Mouse (Mus musculus): ENCODE measurements at regions not wholly inside any gene's neighbourhood (a gene's known extent, or its start where the extent isn't known, plus 50 kb on each side); places are given as distances from the start of the nearest gene placed in this dataset.

DNA sequence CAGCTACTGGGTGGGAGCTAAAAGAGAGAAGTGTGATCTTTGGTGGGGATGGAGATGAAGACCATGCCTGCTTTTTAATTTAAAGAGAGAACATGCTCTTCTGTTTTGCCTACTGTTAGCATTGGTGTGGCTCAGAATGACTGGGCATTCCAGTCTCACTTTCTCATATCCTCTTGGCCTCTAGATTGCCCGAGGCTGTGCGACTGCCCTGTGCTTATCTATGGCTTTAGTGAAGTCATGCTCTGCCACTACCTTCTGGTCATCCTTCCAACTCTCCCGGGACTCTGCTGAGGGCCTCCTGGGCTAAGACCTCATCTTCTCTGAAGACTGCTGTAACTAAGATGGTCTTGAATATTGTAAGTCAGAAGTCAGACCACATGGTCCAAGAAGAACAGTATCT, 147.5 kb upstream of the Dusp10 start:
- no peak for DNase-seq (ENCODE audit: low spot score)

- no peak for DNase-seq (ENCODE audit: low spot score)
Observed at GRCm38 (mm10) chr1:183868965-183869364, 144.1 kb upstream of the Dusp10 start.

- peak; percentile 1 for DNase-seq (ENCODE audit: low spot score)
Observed at GRCm38 (mm10) chr1:183895936-183896335, 117.2 kb upstream of the Dusp10 start.

- no peak for DNase-seq (ENCODE audit: low spot score)
Observed at GRCm38 (mm10) chr1:183898091-183898490, 115.0 kb upstream of the Dusp10 start.

DNA sequence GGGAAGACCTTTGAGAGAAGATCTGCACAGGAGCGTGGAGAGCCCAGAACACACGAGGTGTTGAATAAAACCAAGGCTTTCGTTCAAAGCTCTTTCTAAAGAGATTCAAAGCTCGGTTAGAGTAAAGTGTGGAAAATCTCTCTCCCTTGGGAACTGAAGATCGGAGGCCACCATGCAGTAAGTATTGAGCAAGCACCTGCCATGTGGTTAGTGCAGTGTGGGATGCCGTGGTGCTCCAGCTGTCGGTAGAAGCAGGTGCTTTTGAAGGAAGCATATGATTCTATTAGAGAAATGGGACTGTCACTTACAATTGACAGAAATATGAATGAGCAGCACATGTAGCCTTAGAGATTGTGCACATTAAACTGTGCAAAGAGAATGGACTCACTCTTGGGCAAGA, 108.5 kb upstream of the Dusp10 start:
- no peak for DNase-seq (ENCODE audit: low spot score)

DNA sequence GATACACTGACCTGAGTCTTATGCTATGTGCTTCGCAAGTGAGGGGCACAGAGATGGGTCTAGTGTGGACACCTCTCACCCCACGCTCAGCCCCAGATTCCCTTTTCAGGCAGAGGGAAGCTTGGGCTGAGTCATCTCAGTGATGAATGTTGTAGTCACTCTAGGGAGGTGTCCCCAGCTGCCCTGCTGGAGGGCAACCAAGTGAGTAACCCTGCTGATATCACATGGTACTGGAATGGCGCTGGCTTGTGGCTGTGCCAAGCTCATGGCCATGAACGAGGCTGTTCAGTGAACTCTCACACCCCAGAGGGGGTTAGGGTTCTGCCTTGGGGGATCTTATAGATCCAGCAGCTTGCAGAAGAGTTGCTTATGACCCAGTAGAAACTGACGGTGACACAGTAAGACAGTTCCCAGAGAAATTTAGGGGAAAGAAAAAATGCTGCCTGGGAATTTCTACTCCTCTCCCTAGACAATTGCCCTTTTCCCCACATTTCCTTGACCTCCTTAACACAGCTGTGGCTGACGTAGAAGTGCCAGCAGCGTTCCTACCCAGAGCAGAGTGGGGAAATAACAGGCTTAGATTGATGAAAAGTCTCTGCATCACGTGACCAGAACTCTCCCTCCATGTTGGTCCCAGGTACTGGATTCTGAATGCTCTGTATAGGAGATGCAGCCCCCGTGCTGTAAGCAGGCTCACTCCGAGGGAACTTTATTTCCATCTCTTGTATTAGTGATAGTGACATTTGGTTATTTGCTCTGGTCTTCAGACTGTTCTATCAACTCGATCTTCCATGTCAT, 107.6 kb upstream of the Dusp10 start:
- DNase-seq (ENCODE audit: low spot score): peak; percentile 62

GRCm38 (mm10) chr1:183917656-183918055, 95.4 kb upstream of the Dusp10 start:
- no peak for DNase-seq (ENCODE audit: low spot score)

DNA sequence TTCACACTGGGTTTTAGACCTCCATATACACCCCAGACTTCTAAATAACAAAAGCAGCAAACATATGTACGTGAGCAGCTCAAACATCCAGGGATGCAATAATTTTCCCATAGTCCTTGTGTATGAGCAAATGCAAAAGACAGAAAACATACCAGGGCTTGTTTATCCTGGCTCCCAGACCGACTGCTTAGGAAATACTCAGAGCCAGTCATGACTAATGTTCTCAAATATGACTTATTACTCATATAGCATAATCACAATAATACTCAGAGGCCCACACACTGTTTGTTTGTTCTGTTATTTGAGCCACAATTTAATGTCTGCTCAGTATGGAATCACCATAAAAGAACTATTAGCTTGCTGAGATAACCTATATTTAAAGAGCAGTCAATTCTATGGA, 91.8 kb upstream of the Dusp10 start:
- no peak for DNase-seq (ENCODE audit: low spot score)

- no peak for DNase-seq (ENCODE audit: low spot score)
Observed at GRCm38 (mm10) chr1:183928539-183928938, 84.6 kb upstream of the Dusp10 start.

GRCm38 (mm10) chr1:183930363-183930982, 82.6 kb upstream of the Dusp10 start:
- DNase-seq (ENCODE audit: low spot score): no peak

- DNase-seq (ENCODE audit: low spot score): no peak
Observed at GRCm38 (mm10) chr1:183931141-183931540, 82.0 kb upstream of the Dusp10 start.

DNA sequence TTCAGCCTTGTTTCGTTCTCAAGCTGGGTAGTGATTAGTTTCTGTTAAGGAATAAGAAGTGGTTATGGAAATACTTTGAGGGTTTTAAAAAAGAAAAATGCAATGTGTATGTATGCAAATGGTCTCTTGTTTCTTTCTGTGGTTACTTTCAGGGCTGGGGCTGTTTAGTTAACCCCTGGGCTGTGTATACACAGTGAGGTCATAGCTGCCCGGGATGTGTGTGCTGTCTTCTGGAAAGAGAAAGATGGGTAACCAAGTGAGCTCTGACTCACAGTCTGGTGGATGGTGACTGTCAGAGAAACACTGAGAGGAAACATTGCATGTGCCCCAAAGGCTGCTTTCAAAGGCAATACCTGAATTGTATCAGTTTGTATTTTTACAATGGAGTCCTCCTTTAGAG, 79.3 kb upstream of the Dusp10 start:
- DNase-seq (ENCODE audit: low spot score): no peak

GRCm38 (mm10) chr1:183937166-183937565, 75.9 kb upstream of the Dusp10 start:
- DNase-seq (ENCODE audit: low spot score): no peak

DNA sequence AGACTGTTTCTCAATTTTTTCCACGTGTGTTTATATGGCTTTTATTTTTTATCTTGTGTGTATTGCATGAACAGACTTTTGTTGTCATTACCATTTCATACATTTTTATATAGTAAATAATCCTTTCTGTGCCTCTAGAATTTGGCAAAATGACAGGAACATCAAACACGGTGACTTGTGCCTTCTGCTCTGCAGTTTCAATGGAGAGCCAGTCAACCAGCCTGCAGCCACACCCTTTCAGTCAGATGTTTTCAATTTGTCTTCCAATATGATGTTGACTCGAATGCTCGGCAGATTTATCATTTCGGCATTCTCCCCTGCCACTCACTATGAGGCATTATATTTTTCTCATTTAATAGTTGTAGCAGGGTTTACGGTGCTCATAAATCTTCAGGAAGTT, 74.7 kb upstream of the Dusp10 start:
- no peak for DNase-seq (ENCODE audit: low spot score)

DNA sequence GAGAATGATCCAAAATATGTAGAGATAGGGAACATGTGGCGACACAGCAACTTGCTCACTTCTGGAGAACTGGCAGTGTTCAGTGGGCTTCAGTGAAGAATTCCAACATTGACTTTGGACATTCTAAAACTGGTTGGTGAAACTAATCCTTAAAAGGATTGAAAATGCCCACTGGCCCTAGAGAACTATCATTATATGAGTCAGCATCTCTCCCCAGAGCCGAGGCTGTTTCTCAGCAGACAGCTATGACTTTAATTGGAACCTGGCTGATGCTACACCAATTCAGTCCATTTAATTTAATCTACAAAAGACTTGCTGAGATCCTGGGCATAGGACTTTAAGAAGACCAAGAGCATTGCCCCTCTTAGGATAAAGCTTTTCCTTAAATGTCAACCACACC, 72.4 kb upstream of the Dusp10 start:
- no peak for DNase-seq (ENCODE audit: low spot score)

- no peak for DNase-seq (ENCODE audit: low spot score)
Observed at GRCm38 (mm10) chr1:183946241-183946640, 66.9 kb upstream of the Dusp10 start.

- DNase-seq (ENCODE audit: low spot score): no peak
Observed at GRCm38 (mm10) chr1:183947066-183947465, 66.0 kb upstream of the Dusp10 start.

DNA sequence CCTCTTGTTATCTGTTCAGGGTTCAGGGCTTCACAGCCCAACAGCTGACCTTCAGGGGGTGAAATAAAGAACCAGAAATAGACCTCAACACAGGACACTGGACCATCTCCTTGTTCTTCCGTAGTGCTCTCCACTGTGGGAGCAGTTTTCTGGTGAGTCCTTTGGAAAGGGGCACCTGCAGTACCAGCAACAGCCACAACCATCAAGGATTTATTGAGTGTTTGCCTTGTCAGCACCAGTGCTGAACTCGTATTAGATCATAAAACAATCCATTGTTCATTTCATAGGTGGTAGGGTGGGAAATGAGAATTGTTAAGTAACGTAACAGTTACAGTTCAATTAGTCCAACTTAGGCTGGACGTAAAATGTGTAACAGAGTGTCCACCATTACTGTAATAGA, 63.9 kb upstream of the Dusp10 start:
- DNase-seq (ENCODE audit: low spot score): no peak

DNA sequence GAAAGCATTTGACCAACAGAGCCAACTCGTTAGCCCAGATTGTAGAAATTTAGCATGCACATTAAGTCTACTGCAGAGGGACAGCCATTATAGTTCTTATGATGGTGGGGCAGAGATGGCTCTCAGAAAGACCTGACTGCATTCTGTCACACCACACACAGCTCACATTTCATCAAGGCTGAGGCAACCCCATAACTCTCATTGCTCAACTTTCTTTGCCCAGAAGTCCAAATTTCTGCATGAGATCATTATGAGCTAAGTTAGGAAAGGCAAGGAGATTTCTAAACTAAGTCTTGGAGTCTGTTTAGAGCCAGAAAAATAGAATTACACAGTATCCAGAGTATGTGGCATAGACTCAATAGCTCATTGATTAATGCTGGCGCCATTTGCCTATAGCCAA, 59.0 kb upstream of the Dusp10 start:
- no peak for DNase-seq (ENCODE audit: low spot score)

GRCm38 (mm10) chr1:183956391-183956790, 56.7 kb upstream of the Dusp10 start:
- DNase-seq (ENCODE audit: low spot score): no peak

DNA sequence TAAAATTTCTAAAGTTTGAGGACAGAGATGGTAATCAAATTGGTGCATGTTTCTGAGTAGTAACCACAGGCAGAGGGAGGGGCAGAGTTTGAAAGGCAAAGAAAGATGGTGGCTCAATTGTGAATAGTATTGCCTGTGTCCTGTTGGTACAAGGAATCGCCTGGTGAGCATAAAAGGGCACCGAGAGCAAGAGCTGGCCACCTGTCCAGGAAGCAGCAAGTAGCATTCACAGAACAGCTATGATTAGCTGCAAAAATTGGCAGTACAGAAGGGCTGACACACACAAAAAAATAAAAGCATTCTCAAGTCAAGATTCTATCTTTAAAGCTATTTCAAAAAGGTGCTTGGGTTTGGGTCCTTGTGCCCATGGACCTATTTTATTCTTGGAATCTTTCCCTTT, 51.7 kb upstream of the Dusp10 start:
- DNase-seq (ENCODE audit: low spot score): no peak

GRCm38 (mm10) chr1:183962486-183962885, 50.6 kb upstream of the Dusp10 start:
- DNase-seq (ENCODE audit: low spot score): no peak

DNA sequence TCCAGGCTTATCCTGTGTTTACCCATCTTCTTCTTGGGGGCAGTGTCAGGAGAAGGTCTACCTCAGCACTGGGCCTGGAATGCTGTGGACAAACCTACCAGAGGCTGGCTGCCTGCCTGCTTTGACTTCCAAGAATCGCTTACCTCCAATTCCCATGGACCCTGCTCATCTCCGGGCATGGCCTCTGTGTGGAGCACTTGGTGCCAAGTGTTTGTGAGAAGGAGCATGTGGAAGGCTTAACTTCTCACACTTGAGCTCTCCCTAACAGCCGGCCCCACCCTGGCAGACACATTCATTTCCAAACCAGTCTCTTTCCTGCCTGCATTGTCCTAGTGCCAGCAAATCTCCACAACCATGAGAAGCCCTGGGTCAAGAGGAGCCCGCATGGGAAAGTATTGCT, 49.8 kb upstream of the Dusp10 start:
- DNase-seq (ENCODE audit: low spot score): no peak

Data from ovary, adult 18-20 months (tissue).